Mouse (Mus musculus): ENCODE data around the gene Ccdc92b. TPM values are rescaled to one million over a fixed set of nuclear protein-coding genes. Genes with fewer than 3 reads are reported as not detected.

The Ccdc92b gene
- polyA plus RNA-seq, 1 experiment from 2014 or later, result 0.38 TPM

DNA sequence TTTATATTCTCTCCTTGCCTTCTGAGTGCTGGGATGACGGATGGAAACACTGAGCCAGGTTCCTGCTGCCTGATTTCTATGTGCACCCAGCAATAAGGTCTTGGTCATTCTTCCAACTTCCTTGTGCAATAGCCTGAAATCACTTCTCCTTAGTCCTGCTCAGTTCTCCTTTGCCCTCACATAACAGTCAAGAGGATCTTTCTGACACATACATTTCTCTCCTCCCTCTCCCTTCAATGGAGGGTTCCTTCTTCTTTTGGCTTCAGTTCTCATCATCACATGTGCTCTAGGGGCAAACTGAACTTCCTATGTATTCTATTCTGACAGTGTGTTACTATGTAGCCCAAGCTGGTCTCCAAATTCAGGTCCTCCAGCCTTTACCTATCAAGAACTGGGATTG, 28.6 kb downstream of the Ccdc92b start:
- Histone ChIP-seq H3K9me3 (ENCODE audit: low read depth, low read length) (no peaks in the 10 kb centered on the region), H3K27ac (ENCODE audit: low read depth) (no peak overlapping the region), H3K4me1 (ENCODE audit: insufficient read depth) (0 out of 2 replicates have a peak, but pooled peaks cover 2% of the 10 kb centered on the region), H3K9ac (no peak overlapping the region), H3K4me2 (no peak overlapping the region), H3K27me3 (ENCODE audit: insufficient read depth, low read length) (no peaks in the 10 kb centered on the region), H3K4me3 (ENCODE audit: low read depth, low read length) (no peak overlapping the region), H3K36me3 (ENCODE audit: insufficient read depth) (no peaks in the 10 kb centered on the region)
- DNase-seq (no peak), ATAC-seq (ENCODE audit: insufficient read depth) (no peak)
- 79% methylated on average over 1 of the region's 1 CpGs for WGBS
- no peak for TF ChIP-seq CTCF (IDR thresholded peaks at IDR 0.05; ENCODE audit: low read depth)

DNA sequence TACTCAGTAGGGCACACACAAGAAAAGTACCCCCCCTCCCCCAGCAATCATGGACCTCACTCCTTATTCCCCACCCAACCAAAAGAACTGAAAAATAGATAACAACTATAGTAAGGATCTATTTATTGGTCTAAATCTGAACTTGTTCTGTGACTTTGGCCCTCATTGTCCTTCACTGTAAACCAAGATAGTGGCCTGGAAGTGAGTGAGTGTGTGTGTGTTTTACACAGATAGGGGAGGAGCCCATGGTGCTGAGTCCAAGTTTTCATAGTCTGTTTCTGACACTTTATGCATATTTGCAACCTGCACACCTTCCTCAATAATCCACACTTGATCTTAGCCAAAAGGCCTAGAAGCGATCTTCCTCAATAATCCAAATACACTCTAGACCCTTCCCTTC, 29.3 kb downstream of the Ccdc92b start:
- 7% methylated on average over 1 of the region's 1 CpGs for WGBS
- Histone ChIP-seq H3K27me3 (ENCODE audit: insufficient read depth, low read length) (no peaks in the 10 kb centered on the region), H3K9ac (peak overlapping the region; percentile 84), H3K4me2 (peak overlapping the region; percentile 88), H3K4me3 (ENCODE audit: low read depth, low read length) (peak overlapping the region; percentile 93), H3K9me3 (ENCODE audit: low read depth, low read length) (no peaks in the 10 kb centered on the region), H3K4me1 (ENCODE audit: insufficient read depth) (0 out of 2 replicates have a peak, but pooled peaks cover 2% of the 10 kb centered on the region), H3K36me3 (ENCODE audit: insufficient read depth) (no peaks in the 10 kb centered on the region), H3K27ac (ENCODE audit: low read depth) (peak overlapping the region; percentile 40)
- peak; percentile 19; the same call in 1 of the 2 replicates for ATAC-seq (ENCODE audit: insufficient read depth)
- no peak for TF ChIP-seq CTCF (IDR thresholded peaks at IDR 0.05; ENCODE audit: low read depth)
- DNase-seq, result no peak

GRCm38 (mm10) chr11:74649095-74649646, 29.8 kb downstream of the Ccdc92b start, which contains the start of gene Cluh:
Gene Cluh, plus strand, starts transcription at chr11:74649495.
- Histone ChIP-seq H3K4me1 (ENCODE audit: insufficient read depth) (0 out of 2 replicates have a peak, but pooled peaks cover 2% of the 10 kb centered on the region), H3K4me3 (ENCODE audit: low read depth, low read length) (peak within 1 kb of the TSS; percentile 93), H3K27ac (ENCODE audit: low read depth) (peak within 1 kb of the TSS; percentile 40), H3K9me3 (ENCODE audit: low read depth, low read length) (no peaks in the 10 kb centered on the region), H3K36me3 (ENCODE audit: insufficient read depth) (no peaks in the 10 kb centered on the region), H3K4me2 (peak within 1 kb of the TSS; percentile 88), H3K27me3 (ENCODE audit: insufficient read depth, low read length) (no peaks in the 10 kb centered on the region), H3K9ac (peak within 1 kb of the TSS; percentile 84)
- DNase-seq (peak; percentile 96), ATAC-seq (ENCODE audit: insufficient read depth) (peak; percentile 94)
- under 1% methylated on average over 56 of the region's 58 CpGs for WGBS
- TF ChIP-seq CTCF (IDR thresholded peaks at IDR 0.05; ENCODE audit: low read depth), result no peak

GRCm38 (mm10) chr11:74649647-74650551, 30.5 kb downstream of the Ccdc92b start:
- H3K36me3 ChIP-seq (ENCODE audit: insufficient read depth), result no peaks in the 10 kb centered on the region
- no peak for TF ChIP-seq CTCF (IDR thresholded peaks at IDR 0.05; ENCODE audit: low read depth)
- 0 out of 2 replicates have a peak, but pooled peaks cover 2% of the 10 kb centered on the region for H3K4me1 ChIP-seq (ENCODE audit: insufficient read depth)
- H3K27ac ChIP-seq (ENCODE audit: low read depth), result peak overlapping the region; percentile 40
- peak overlapping the region; percentile 93 for H3K4me3 ChIP-seq (ENCODE audit: low read depth, low read length)
- ATAC-seq (ENCODE audit: insufficient read depth) (peak; percentile 59), DNase-seq (peak; percentile 19)
- H3K9me3 ChIP-seq (ENCODE audit: low read depth, low read length), result no peaks in the 10 kb centered on the region
- peak overlapping the region; percentile 88 for H3K4me2 ChIP-seq
- H3K27me3 ChIP-seq (ENCODE audit: insufficient read depth, low read length), result no peaks in the 10 kb centered on the region
- H3K9ac ChIP-seq, result peak overlapping the region; percentile 84
- under 1% methylated on average over 53 of the region's 53 CpGs for WGBS

DNA sequence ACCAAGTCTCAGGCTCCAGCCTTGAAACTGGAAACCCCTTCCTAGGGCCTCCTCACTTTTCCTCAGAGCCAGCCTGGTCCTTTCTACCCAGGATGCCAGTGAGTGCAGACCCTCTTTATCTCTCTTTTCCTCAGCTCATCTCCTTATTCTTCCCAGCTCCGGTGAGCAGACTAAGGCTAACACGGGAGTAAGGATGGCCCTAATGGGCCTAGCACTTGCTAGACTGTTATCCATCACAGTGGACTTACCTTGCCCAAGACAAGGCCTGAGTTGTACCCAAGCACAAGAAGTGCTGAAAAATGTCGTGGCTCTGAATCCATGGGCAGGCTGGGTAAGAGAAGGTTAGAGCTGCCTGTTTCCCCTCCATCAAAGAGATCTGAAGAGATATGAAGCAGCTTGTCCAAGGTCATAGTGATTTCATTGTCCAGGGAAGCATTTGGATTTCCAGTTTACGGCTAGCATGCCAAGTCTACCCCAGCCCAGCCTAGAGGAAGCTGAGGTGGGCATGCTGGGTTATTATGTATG, 31.2 kb downstream of the Ccdc92b start:
- no peak overlapping the region for H3K27ac ChIP-seq (ENCODE audit: low read depth)
- H3K9me3 ChIP-seq (ENCODE audit: low read depth, low read length), result no peaks in the 10 kb centered on the region
- no peak for ATAC-seq (ENCODE audit: insufficient read depth)
- peak overlapping the region; percentile 88 for H3K4me2 ChIP-seq
- no peaks in the 10 kb centered on the region for H3K36me3 ChIP-seq (ENCODE audit: insufficient read depth)
- H3K4me3 ChIP-seq (ENCODE audit: low read depth, low read length), result peak overlapping the region; percentile 93
- H3K4me1 ChIP-seq (ENCODE audit: insufficient read depth), result 0 out of 2 replicates have a peak, but pooled peaks cover 2% of the 10 kb centered on the region
- H3K9ac ChIP-seq, result peak overlapping the region; percentile 84
- no peaks in the 10 kb centered on the region for H3K27me3 ChIP-seq (ENCODE audit: insufficient read depth, low read length)
- WGBS, result 43% methylated on average over 4 of the region's 4 CpGs
- TF ChIP-seq CTCF (IDR thresholded peaks at IDR 0.05; ENCODE audit: low read depth), result no peak
- no peak for DNase-seq

DNA sequence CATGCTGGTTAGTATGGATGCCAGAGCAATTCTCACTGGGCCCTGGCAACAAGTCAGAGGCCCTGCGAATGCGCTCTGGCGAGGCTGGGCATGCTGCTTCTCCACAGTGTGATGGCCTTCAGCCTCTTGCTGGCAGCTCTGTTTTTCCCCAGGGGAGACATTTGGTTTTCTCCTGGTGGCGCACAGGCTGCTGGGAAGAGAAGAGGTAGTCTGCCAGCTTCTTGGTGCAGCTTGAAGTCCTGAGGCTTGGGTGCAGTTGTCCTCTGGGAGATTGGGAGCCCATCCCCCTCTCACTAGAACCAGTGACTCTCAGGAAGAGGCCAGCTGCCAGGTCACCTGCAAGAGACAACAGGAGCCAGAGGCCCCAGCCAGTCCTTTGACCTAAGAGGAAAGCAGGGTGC, 33.4 kb downstream of the Ccdc92b start:
- no peak for TF ChIP-seq CTCF (IDR thresholded peaks at IDR 0.05; ENCODE audit: low read depth)
- H3K9ac ChIP-seq, result no peak overlapping the region
- no peak overlapping the region for H3K4me3 ChIP-seq (ENCODE audit: low read depth, low read length)
- ATAC-seq (ENCODE audit: insufficient read depth) (no peak), DNase-seq (no peak)
- H3K4me2 ChIP-seq, result no peak overlapping the region
- H3K27me3 ChIP-seq (ENCODE audit: insufficient read depth, low read length), result no peaks in the 10 kb centered on the region
- no peaks in the 10 kb centered on the region for H3K9me3 ChIP-seq (ENCODE audit: low read depth, low read length)
- H3K27ac ChIP-seq (ENCODE audit: low read depth), result no peak overlapping the region
- H3K4me1 ChIP-seq (ENCODE audit: insufficient read depth), result 0 out of 2 replicates have a peak, but pooled peaks cover 2% of the 10 kb centered on the region
- WGBS, result 86% methylated on average over 4 of the region's 4 CpGs
- H3K36me3 ChIP-seq (ENCODE audit: insufficient read depth), result peaks cover 17% of the 10 kb centered on the region

DNA sequence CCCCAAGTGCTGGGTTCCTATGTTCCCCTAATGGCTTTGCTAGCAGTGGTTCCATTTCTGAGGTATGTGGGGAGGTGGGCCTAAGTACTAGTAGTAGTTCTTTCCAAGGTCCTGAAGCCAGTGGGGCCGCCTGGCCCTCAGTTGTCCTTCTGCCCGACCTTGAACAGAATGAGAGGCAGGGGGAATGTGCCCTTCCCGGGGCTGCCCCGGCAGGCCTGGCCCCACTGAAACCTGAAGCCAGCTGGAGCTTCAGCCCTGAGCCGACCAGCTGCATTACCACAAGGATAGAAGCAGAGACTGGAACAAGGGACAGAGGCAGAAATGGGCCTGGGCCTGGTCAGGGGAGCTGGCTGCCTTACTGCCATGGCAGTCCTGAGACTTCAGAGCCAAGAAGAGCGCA, 34.0 kb downstream of the Ccdc92b start:
- Histone ChIP-seq H3K4me2 (no peak overlapping the region), H3K36me3 (ENCODE audit: insufficient read depth) (peaks cover 23% of the 10 kb centered on the region), H3K27ac (ENCODE audit: low read depth) (no peak overlapping the region), H3K4me1 (ENCODE audit: insufficient read depth) (0 out of 2 replicates have a peak, but pooled peaks cover 2% of the 10 kb centered on the region), H3K4me3 (ENCODE audit: low read depth, low read length) (no peak overlapping the region), H3K27me3 (ENCODE audit: insufficient read depth, low read length) (no peaks in the 10 kb centered on the region), H3K9ac (no peak overlapping the region), H3K9me3 (ENCODE audit: low read depth, low read length) (no peaks in the 10 kb centered on the region)
- DNase-seq (no peak), ATAC-seq (ENCODE audit: insufficient read depth) (no peak)
- no peak for TF ChIP-seq CTCF (IDR thresholded peaks at IDR 0.05; ENCODE audit: low read depth)
- 50% methylated on average over 6 of the region's 6 CpGs for WGBS

All from lung, embryonic 14.5 days (tissue).